Mouse (Mus musculus) hindbrain, embryonic 11.5 days (tissue): ENCODE data around the gene Mark3. TPM values are rescaled to one million over a fixed set of nuclear protein-coding genes. Genes with fewer than 3 reads are reported as not detected.

Experiments used
- ATAC-seq: fragments of 200-750 bp; cut with Nextera tagmentation; 2 replicates; pipeline ENCODE4 v1.8.0; 2017; ENCODE audit warnings: mild to moderate bottlenecking, moderate TSS enrichment, moderate library complexity; ENCODE audit not compliant: low FRiP score
- DNase-seq: peaks from one replicate; pipeline ENCODE4 v3.0.0-alpha.2; 2015; ENCODE audit warnings: low spot score
- H3K27ac ChIP-seq: fragments of 300-500 bp; sonication (generic); 2 replicates; pipeline ENCODE4 v1.5.1; 2014; ENCODE audit warnings: mild to moderate bottlenecking, low read depth, low read length
- H3K27me3 ChIP-seq: fragments of 300-500 bp; sonication (generic); 2 replicates; pipeline ENCODE4 v1.6.1; 2014; ENCODE audit warnings: mild to moderate bottlenecking, low read length, moderate library complexity, mixed read lengths; ENCODE audit not compliant: control insufficient read depth, insufficient read depth
- H3K36me3 ChIP-seq: fragments of 300-500 bp; sonication (generic); 2 replicates; pipeline ENCODE4 v1.6.1; 2014; ENCODE audit warnings: mild to moderate bottlenecking, low read length, moderate library complexity, mixed read lengths; ENCODE audit not compliant: control insufficient read depth, insufficient read depth
- H3K4me1 ChIP-seq: fragments of 300-500 bp; sonication (generic); replicated peaks from 2 replicates; pipeline ENCODE4 v1.6.1; 2014; ENCODE audit warnings: low read length, mixed read lengths; ENCODE audit not compliant: control insufficient read depth, insufficient read depth
- H3K4me2 ChIP-seq: fragments of 300-500 bp; sonication (generic); replicated peaks from 2 replicates; pipeline ENCODE4 v1.6.1; 2014; ENCODE audit warnings: mild to moderate bottlenecking, low read depth, low read length
- H3K4me3 ChIP-seq: fragments of 300-500 bp; sonication (generic); 2 replicates; pipeline ENCODE4 v1.5.1; 2014; ENCODE audit warnings: low read depth, low read length
- H3K9ac ChIP-seq: fragments of 300-500 bp; sonication (generic); 2 replicates; pipeline ENCODE4 v1.6.1; 2014; ENCODE audit warnings: low read depth, low read length
- H3K9me3 ChIP-seq: fragments of 300-500 bp; sonication (generic); 2 replicates; pipeline ENCODE4 v1.6.1; 2016; ENCODE audit warnings: low read length; ENCODE audit not compliant: control insufficient read depth
- WGBS: fragments of 180-500 bp; shearing (Covaris S2); extraction: QIAGEN DNeasy Blood & Tissue Kit; methylation state at CpG from one replicate; pipeline ENCODE4 v1.1.7; 2014; 5-methylcytosine and 5-hydroxymethylcytosine counted together
- polyA plus RNA-seq: library from polyadenylated mRNA; unstranded; fragments of >200 nt; fragmentation: Nextera tagmentation; extraction: Ambion mirVana; gene quantifications from 2 replicates; pipeline ENCODE4 v1.2.1, GENCODE M21; 2014

Mark3 gene
- polyA plus RNA-seq, 1 experiment from 2014 or later = 76.8 TPM

DNA sequence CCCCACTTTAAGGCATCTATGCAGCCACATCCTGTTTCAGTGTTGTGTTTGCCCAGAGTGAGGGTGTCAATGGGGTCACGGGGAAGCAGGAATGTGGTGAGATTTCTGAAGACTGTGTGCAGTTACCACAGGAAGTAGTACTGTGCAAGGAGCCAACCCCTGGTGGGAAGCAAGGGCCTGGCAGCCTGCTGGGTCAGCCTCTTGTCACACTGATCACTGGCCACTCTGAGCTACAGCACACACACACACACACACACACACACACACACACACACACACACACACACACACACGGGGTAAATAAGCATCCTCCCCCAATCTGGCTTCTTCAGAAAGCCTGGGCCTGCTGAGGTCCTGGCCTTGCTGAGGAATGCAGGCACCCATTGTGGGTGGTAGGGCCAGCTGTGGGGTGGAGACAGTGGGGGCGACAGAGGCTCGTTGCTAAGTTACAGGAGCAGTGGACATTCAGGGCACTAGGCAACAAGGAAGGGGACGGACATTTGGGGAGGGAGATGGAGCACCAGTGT lies 117.1 kb downstream of the Mark3 start:
- no peak overlapping the region for H3K4me3 ChIP-seq
- H3K9ac ChIP-seq = peak overlapping the region; percentile 31; the same call in 1 of the 2 replicates
- ATAC-seq (peak; percentile 41; the same call in 1 of the 2 replicates), DNase-seq (peak; percentile 81)
- peak overlapping the region; percentile 90 for H3K27ac ChIP-seq
- no peaks in the 10 kb centered on the region for H3K9me3 ChIP-seq
- no peaks in the 10 kb centered on the region for H3K27me3 ChIP-seq
- H3K4me1 ChIP-seq = peaks cover 54% of the 10 kb centered on the region
- H3K36me3 ChIP-seq = no peaks in the 10 kb centered on the region
- whole genome bisulfite sequencing = 5% methylated on average over 5 of the region's 5 CpGs
- H3K4me2 ChIP-seq = no peak overlapping the region

DNA sequence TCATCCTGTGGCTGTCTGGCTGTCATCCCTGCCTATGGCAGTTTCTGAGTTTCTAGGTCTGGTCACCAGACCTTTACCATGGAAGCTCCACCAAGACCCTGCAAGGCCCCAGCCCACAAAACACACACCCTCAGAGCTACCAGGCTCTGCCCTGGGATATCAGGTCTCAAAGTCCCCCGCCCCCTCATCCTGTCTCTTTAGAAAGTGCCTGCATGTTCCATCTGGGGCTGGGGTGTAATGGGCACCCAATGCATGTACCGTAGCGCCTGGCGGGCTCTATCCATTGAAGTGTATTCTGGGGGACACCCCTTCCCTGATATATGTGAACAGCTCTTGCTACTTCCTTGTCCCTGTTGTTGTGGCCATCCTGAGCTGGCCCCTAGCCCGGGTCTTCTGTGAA lies 118.6 kb downstream of the Mark3 start:
- H3K4me1 ChIP-seq = peaks cover 49% of the 10 kb centered on the region

DNA sequence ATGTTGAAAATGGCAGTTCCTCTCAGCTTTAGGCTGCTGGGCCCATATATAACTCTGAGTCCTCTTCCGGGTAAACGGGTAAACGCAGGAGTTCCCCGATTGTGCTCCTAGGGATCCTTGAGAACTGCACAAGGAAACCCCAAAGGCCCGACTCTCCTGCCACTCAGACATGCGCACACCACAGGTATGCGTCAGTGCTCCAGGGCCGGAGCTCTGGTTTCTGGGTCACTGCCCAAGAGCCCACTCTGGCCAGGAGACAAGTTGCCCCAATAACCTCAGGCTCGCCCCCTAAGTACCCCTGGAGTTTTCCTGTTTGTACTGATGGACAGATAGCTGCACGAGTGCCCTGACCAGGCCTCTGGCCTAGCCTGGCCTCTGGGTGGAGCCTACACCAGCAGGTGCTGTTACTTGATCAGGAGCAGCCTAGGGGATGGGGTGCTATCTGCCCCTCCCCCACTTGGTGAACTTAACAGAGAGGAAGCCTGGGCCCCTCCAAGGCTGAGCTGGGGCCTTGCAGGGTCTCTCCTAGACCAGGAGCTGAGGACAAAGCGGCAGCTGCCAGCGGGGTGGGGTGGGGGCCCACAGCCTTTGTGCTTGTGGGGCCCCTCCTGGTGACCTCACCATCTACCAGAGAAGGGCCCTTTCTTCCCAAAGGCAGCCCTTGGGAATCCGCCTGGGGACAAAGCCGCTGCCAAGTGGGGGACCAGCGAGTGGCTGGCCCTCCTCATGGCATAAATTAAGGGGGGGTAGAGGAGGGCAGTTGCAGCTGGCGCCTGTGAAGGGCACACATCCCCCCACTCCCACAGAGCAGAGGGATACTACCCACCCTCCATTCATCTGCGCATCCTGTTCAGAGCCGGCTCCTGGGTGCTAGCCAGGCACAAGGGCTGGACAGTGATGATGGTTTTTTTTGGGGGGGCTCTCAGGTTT lies 119.3 kb downstream of the Mark3 start:
- H3K27me3 ChIP-seq = no peaks in the 10 kb centered on the region
- peak overlapping the region; percentile 90 for H3K27ac ChIP-seq
- ATAC-seq (peak; percentile 87), DNase-seq (peak; percentile 84)
- H3K4me1 ChIP-seq = peaks cover 47% of the 10 kb centered on the region
- H3K4me3 ChIP-seq = 0 out of 2 replicates have a peak overlapping the region, but pooled peaks have one; percentile 10
- H3K9ac ChIP-seq = peak overlapping the region; percentile 37
- no peaks in the 10 kb centered on the region for H3K9me3 ChIP-seq
- H3K4me2 ChIP-seq = peak overlapping the region; percentile 9
- 8% methylated on average over 18 of the region's 18 CpGs for WGBS
- H3K36me3 ChIP-seq = no peaks in the 10 kb centered on the region

More for the DNA sequence above, 118.6 kb downstream of the Mark3 start:
- H3K36me3 ChIP-seq = no peaks in the 10 kb centered on the region
- H3K4me3 ChIP-seq = no peak overlapping the region
- WGBS = 61% methylated on average over 5 of the region's 5 CpGs
- no peaks in the 10 kb centered on the region for H3K9me3 ChIP-seq
- DNase-seq = no peak
- H3K4me2 ChIP-seq = no peak overlapping the region
- peak overlapping the region; percentile 40 for H3K9ac ChIP-seq
- no peak for ATAC-seq
- no peaks in the 10 kb centered on the region for H3K27me3 ChIP-seq
- H3K27ac ChIP-seq = peak overlapping the region; percentile 90

DNA sequence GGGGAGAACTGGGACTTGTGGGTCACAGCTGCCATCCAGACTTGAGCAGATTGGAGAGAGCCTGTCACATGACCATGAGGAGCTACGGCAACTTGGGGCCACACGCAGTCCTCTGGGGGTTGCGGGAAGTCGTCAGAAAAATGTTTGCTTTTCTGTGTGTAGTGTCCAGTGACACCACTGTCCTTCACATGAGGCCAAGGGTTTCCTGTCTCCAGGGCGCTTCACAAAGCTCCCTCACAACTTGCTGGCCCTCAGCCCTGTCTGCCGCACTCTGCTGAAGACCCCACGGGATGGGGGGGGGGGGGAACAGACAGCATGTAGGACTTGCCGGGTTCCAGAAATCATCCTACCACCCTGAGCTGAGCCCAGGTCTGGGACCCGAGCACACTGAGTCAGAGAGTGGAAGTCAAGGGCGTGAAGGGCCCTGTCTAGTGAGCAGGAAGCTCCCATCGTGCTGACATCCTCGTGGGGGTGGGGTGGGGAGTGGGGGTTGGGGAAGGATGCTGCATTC lies 120.0 kb downstream of the Mark3 start:
- WGBS = 4% methylated on average over 12 of the region's 12 CpGs
- Histone ChIP-seq H3K9ac (peak overlapping the region; percentile 37), H3K36me3 (no peaks in the 10 kb centered on the region), H3K4me1 (peaks cover 47% of the 10 kb centered on the region), H3K27ac (peak overlapping the region; percentile 90), H3K27me3 (no peaks in the 10 kb centered on the region), H3K9me3 (no peaks in the 10 kb centered on the region), H3K4me3 (0 out of 2 replicates have a peak overlapping the region, but pooled peaks have one; percentile 10), H3K4me2 (peak overlapping the region; percentile 9)
- DNase-seq (no peak), ATAC-seq (peak; percentile 28)

DNA sequence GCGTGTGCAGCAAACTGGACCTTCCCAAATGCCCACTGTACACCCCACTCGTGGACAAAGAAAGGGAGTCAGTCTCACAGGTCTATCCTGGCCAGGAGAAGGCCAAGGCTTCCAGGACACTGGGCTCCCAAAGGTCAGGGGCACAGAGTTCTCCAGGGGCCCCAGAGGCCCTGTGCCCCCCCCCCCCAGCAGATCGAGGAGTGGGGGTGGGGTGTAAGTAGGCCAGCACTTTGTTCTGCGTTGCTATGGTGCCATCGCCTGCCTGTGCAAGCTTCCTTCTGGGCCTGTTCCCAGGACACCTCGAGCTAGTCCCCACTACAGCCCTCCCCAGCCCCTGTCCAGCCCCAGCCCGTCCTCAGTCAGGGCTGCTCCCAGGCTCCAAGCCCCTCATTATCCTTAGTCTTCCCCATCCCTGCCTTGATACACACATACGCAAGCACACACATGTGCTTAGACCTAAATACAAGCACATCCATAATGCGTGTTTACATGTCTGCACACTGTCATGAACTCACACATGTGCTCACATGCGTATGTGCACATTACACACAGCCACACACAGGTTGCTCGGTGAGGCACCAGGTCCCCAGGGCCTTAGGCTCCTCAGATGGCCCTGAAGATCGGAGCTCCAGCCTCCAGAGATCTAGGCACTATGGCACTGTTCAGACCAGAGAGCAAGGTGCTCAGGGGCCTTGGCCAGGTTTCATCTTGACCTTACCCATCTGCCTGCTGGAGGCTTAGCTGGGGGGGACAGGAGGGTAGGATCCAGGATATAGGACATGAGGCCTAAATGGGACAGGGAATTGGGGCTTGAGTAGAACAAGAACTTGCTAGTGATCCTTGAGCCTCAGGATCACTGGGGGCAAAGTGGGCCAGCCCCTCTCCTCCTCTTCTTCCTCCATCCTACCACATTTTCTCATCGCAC lies 120.8 kb downstream of the Mark3 start:
- no peak overlapping the region for H3K4me3 ChIP-seq
- ATAC-seq (peak; percentile 52), DNase-seq (peak; percentile 67)
- H3K9ac ChIP-seq = peak overlapping the region; percentile 44
- peak overlapping the region; percentile 90 for H3K27ac ChIP-seq
- peaks cover 47% of the 10 kb centered on the region for H3K4me1 ChIP-seq
- WGBS = 34% methylated on average over 13 of the region's 13 CpGs
- peak overlapping the region; percentile 9 for H3K4me2 ChIP-seq
- no peaks in the 10 kb centered on the region for H3K36me3 ChIP-seq
- H3K9me3 ChIP-seq = no peaks in the 10 kb centered on the region
- H3K27me3 ChIP-seq = no peaks in the 10 kb centered on the region

DNA sequence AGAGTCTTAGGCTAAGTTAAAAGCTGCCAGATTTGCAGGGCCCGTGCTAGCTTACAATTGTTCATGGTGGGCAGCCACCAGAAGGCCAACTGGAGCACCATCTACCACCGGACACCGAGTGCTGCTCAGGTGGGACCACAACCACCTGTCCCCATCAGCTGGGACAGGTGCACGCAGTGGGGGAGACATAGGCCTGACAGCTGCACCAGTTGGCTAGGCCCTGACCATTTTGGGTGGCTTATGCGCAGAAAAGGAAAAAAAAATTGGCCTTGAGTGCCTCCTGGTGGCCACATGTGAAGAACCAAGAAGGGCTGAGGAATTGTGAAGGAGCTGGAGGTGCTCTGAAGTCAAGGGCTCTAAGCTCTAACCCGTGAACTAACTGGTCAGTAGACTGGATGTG lies 121.9 kb downstream of the Mark3 start:
- Histone ChIP-seq H3K36me3 (no peaks in the 10 kb centered on the region), H3K4me3 (no peak overlapping the region), H3K9ac (peak overlapping the region; percentile 24; the same call in 1 of the 2 replicates), H3K27me3 (no peaks in the 10 kb centered on the region), H3K9me3 (no peaks in the 10 kb centered on the region), H3K4me2 (no peak overlapping the region), H3K27ac (peak overlapping the region; percentile 90; the same call in 1 of the 2 replicates), H3K4me1 (peaks cover 37% of the 10 kb centered on the region)
- peak; percentile 88 for DNase-seq
- WGBS = 19% methylated on average over 6 of the region's 6 CpGs
- no peak for ATAC-seq

DNA sequence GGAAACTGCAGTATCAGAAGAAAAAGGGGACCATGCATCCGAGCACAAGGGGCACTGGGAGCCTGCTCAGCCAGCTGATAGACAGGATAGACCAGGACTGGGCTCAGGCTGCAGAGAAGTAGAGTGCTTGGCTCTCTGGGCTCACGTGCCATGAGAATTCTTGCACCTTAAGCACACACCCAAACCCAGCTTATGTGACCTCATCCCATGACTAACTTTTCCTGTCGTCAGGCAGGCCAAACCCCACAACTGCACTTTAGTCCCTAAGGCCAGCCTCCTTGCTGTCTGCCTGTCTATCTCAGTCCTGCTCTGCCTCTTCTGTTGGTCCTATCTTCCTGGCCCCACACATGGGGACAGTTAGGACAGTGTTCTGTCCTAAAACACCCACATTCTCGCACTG lies 123.4 kb downstream of the Mark3 start:
- no peak overlapping the region for H3K27ac ChIP-seq
- DNase-seq (no peak), ATAC-seq (no peak)
- H3K4me3 ChIP-seq = no peak overlapping the region
- no peak overlapping the region for H3K9ac ChIP-seq
- 74% methylated on average over 4 of the region's 4 CpGs for WGBS
- no peaks in the 10 kb centered on the region for H3K9me3 ChIP-seq
- H3K27me3 ChIP-seq = no peaks in the 10 kb centered on the region
- peaks cover 29% of the 10 kb centered on the region for H3K4me1 ChIP-seq
- no peak overlapping the region for H3K4me2 ChIP-seq
- no peaks in the 10 kb centered on the region for H3K36me3 ChIP-seq

DNA sequence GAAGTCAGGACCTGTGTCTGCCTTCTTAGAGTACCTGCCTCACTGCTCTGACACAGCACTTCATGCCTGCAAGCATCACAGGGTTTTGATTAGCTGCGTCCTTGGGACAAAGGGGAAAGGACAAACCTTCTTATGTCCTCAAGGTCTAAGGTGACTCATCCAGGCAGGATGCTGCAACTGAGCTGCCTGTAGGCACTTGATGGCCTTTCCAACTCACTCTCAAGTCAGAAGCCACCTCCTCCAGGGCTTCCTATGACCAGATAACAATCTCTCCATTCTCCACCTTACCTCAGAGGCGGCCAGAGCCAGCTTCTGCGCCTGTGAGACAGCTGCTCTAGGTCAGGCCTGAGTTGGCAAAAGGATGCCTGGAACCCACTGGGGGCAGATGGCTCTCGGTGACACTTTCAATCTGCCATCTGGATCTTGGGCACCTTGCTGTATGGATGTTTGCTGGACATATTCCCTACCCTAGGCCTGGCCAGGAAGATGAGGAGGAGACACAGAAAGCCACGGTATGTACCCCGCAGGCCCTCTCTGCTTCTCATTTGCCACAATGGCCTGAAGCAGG lies 124.1 kb downstream of the Mark3 start:
- no peak overlapping the region for H3K4me3 ChIP-seq
- no peaks in the 10 kb centered on the region for H3K9me3 ChIP-seq
- H3K9ac ChIP-seq = no peak overlapping the region
- 75% methylated on average over 6 of the region's 6 CpGs for WGBS
- H3K27me3 ChIP-seq = no peaks in the 10 kb centered on the region
- no peak overlapping the region for H3K4me2 ChIP-seq
- no peaks in the 10 kb centered on the region for H3K36me3 ChIP-seq
- DNase-seq (no peak), ATAC-seq (no peak)
- H3K27ac ChIP-seq = no peak overlapping the region
- H3K4me1 ChIP-seq = peaks cover 23% of the 10 kb centered on the region
